Mouse (Mus musculus) kidney, postnatal 4 days (tissue): Measurements from ENCODE around the gene Ankrd23.

ENCODE experiments used
- DNase-seq, 2 experiments: peaks; one replicate each; pipeline ENCODE4 v3.0.0; 2021; ENCODE audit warnings: mixed read lengths in 2 of 2

Ankrd23 gene

DNA sequence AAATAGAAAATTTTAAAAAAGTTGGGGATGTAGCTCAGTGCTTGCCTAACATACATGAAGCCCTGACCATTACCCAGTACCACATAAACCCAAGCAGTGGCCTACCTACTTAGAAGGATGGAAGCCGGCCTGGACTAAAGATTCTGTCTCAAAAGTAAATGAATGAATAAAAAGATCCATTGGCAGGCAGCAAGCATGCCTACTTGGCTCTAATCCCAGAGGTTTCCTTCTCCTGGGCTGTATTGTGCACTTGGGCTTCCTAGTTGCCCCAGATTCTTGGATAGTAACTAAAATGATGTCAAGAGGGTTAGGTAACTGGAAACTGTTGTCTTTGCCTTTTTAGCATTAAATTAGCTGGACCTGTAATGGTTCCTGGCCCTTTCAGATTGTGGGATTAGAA lies 23.4 kb downstream of the Ankrd23 start:
- DNase-seq = no peak

- no peak for DNase-seq
These were observed 23.8 kb downstream of the Ankrd23 start for GRCm38 (mm10) chr1:36512966-36513280.

GRCm38 (mm10) chr1:36512089-36512965 lies 24.4 kb downstream of the Ankrd23 start:
- DNase-seq = peak; percentile 59 to 73

DNA sequence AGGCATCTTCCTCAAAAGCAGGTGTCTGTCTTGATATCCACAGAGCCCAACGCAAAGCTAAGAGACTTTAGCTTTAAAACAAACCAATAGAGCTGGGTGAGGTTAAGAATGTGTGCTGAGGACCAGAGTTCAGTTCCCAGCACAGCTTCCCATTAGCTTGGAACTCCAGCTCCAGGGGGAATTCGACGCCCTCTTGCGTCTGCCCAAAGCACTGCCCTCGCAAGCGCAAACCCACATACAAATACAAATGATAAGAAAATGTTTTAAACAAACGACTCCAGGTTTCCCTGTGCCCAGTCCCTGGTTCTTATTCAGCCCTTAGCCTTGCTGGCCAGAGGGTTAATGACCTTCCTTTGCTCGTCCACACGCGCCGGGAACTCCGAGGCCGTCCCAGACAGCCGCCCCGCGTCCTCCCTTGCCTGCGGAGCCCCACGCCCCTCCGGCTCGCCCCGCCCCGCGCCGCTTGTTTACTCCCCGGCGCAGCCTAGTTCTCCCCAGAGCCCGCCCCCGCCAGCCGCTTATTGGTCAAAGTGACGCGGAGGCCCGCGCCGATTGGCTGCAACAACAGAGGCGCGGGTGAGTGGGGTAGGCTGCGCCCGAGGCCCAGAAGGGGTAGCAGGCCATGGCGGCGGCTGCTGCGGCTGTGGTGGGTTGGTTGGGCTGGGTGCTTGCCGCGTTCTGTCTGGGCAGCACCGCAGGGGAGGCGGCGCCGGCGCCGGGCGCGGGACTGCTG lies 25.2 kb downstream of the Ankrd23 start, which contains the start of gene Cnnm3:
TSS of gene Cnnm3 (plus strand) at position 579 of the 733 bp plus-strand sequence.
- DNase-seq = peak; percentile 100

DNA sequence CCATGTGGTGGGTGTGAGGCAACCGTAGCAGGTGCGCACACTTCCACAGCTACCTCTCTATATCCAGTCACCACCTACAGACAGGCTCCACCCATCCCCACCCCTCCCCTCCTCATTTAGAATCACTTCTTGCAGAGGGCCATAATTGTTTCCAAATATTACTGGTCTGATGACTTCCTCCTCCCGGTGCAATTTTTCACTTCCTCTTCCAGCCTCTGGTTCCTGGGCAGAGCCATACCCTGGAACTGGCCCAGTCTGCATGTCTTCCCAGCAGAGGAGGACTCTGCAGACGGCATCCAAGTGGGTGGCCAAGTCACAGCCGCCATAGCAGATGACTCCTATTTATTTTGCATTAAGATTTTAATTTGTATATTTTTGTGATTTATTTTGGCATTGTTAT lies 28.4 kb downstream of the Ankrd23 start:
- DNase-seq = no peak

DNA sequence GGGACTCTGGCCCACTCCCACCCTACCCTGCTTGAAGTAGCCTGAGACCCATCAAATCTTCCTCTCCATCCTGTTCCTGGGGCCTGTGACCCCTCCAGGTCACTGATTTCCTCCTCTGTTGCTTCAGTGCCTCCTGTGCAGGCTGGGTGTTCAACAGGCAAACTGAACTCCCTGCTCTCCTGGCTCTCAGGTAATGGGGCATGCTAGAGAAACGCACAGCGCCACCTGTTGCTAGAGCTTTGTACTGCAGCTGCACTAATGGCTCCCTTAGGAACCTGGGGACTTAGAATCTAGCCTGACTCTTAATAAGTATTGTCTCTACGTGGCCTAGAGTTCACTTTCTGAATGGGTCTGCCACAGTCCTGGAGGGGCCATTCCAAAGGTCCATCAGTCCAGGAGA lies 35.4 kb downstream of the Ankrd23 start:
- DNase-seq = peak; percentile 88 to 90

- no peak for DNase-seq
These were observed 39.4 kb downstream of the Ankrd23 start for GRCm38 (mm10) chr1:36497312-36497711.

- peak; percentile 51 to 54 for DNase-seq
These were observed 40.0 kb downstream of the Ankrd23 start for GRCm38 (mm10) chr1:36496719-36497118.

DNA sequence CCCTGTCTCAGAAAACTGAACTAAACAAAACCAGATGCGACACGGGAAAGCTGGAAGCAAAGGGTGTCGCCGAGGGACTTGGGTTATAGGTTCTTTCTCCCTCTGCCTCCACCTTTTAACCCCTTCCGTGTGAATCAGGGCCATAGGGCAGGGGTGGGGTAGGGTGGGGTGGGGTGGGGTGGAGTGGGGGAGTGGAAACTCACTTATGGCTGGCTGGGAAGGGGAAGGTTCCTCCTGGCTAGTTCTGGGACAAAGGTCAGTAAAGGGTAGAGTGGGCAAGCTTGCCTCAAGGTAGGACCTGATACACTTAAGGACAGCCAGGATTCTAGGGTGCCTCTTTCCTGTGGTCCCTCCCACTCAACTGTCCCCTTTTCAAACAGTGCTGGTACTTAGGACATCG lies 43.4 kb downstream of the Ankrd23 start:
- DNase-seq = no peak

DNA sequence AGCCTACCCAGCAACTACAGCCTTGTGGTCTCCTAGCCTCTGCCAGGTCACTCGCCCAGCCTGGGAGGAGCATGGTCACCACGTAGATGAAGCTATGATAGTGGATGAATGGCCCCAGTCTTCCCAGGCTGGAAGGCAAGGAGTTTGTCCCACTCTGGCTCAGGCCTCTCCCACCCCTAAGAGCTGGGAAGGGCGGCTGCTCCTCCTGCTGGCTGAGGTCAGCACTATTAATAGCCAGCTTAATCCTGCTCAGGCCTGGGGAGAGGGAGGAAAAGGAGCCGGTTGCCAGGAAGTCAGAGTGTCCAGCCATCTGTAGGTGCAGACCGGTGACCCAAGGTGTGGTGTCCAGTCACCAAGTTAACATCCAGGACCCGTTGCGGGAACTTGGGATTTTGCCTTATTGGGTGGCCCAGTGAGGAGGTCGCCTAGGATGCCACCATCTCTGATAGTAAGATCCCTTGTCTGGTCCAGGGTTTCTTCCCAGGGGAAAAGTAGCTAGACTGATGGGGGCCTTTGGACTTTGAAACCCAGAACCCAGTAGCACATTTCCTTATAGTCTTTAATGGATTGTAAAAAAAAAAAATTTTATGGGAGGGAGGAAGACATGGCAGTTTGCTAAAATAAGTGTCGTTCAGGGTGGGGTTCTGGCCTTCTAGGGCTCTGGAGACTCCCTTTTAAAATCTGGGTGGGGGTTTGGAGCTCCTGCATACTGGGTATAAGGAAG lies 44.1 kb downstream of the Ankrd23 start:
- DNase-seq = peak; percentile 77 to 84

GRCm38 (mm10) chr1:36489661-36490060 lies 47.0 kb downstream of the Ankrd23 start:
- DNase-seq = no peak

- no peak for DNase-seq
These were observed 49.6 kb downstream of the Ankrd23 start for GRCm38 (mm10) chr1:36487111-36487510.

GRCm38 (mm10) chr1:36485080-36485479 lies 51.6 kb downstream of the Ankrd23 start:
- DNase-seq = no peak

DNA sequence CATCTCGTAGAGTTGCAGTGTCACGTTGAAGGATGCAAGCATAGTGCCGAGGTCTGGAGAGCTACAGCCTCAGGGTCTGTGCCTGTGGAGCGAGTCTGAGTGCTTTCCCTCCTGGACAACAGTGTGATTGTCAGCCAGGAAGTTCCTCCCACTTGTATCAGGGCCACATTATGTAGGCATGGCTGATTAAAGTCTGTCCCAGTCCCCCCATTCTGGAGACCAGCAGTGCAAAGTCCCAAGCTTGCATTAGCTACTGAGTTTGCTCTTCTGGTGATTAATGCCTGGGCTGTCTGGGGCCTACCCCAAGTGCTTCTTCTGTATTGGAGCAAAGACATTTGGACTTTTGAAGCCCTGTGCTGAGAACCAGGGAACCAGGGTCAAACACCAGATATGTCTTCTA lies 52.9 kb downstream of the Ankrd23 start:
- no peak for DNase-seq
